Mouse (Mus musculus) lung, postnatal 0 days (tissue): ENCODE measurements around the gene Gse1. TPM values are rescaled to one million over a fixed set of nuclear protein-coding genes. Genes with fewer than 3 reads are reported as not detected.

Source experiments
- ATAC-seq: fragments of 200-750 bp; cut with Nextera tagmentation; 2 replicates; pipeline ENCODE4 v1.8.0; 2017; ENCODE audit warnings: moderate library complexity
- DNase-seq: peaks from one replicate; pipeline ENCODE4 v3.0.0-alpha.2; 2016; ENCODE audit warnings: low spot score
- H3K27ac ChIP-seq: fragments of 300-500 bp; sonication (generic); 2 replicates; pipeline ENCODE4 v1.5.1; 2014; ENCODE audit warnings: antibody characterized with exemption, mild to moderate bottlenecking, low read length, mixed read lengths
- H3K27me3 ChIP-seq: fragments of 300-500 bp; sonication (generic); replicated peaks from 2 replicates; pipeline ENCODE4 v1.6.1; 2014; ENCODE audit warnings: low read length, mixed read lengths; ENCODE audit not compliant: insufficient read depth
- H3K36me3 ChIP-seq: fragments of 300-500 bp; sonication (generic); 2 replicates; pipeline ENCODE4 v1.6.1; 2014; ENCODE audit warnings: low read length, mixed read lengths; ENCODE audit not compliant: insufficient read depth
- H3K4me1 ChIP-seq: fragments of 300-500 bp; sonication (generic); 2 replicates; pipeline ENCODE4 v1.6.1; 2014; ENCODE audit warnings: antibody characterized with exemption, low read depth, low read length, mixed read lengths; ENCODE audit not compliant: insufficient read depth
- H3K4me2 ChIP-seq: fragments of 300-500 bp; sonication (generic); replicated peaks from 2 replicates; pipeline ENCODE4 v1.6.1; 2014; ENCODE audit warnings: low read depth, mild to moderate bottlenecking, low read length, moderate library complexity, mixed read lengths
- H3K4me3 ChIP-seq: fragments of 300-500 bp; sonication (generic); 2 replicates; pipeline ENCODE4 v1.5.1; 2014; ENCODE audit warnings: low read depth, low read length
- H3K9ac ChIP-seq: fragments of 300-500 bp; sonication (generic); replicated peaks from 2 replicates; pipeline ENCODE4 v1.6.1; 2014; ENCODE audit warnings: low read depth, mild to moderate bottlenecking
- H3K9me3 ChIP-seq: fragments of 300-500 bp; sonication (generic); 2 replicates; pipeline ENCODE4 v1.6.1; 2016; ENCODE audit warnings: low read length, mixed read lengths
- CTCF ChIP-seq: IDR thresholded peaks from 2 replicates; pipeline ENCODE4 v1.5.1; 2016; ENCODE audit warnings: antibody characterized with exemption, mild to moderate bottlenecking
- EP300 ChIP-seq: IDR thresholded peaks from 2 replicates; pipeline ENCODE4 v1.6.1; 2016; ENCODE audit warnings: antibody characterized with exemption, mild to moderate bottlenecking, control low read depth
- WGBS: fragments of 180-500 bp; shearing (Covaris S2); extraction: QIAGEN DNeasy Blood & Tissue Kit; methylation state at CpG from one replicate; pipeline ENCODE4 v1.1.7; 2014; 5-methylcytosine and 5-hydroxymethylcytosine counted together
- polyA plus RNA-seq: library from polyadenylated mRNA; unstranded; fragments of >200 nt; fragmentation: Nextera tagmentation; extraction: Ambion mirVana; gene quantifications from 2 replicates; pipeline ENCODE4 v1.2.1, GENCODE M21; 2015

Gene Gse1
- polyA plus RNA-seq, 1 experiment from 2014 or later, result 9.9 TPM

DNA sequence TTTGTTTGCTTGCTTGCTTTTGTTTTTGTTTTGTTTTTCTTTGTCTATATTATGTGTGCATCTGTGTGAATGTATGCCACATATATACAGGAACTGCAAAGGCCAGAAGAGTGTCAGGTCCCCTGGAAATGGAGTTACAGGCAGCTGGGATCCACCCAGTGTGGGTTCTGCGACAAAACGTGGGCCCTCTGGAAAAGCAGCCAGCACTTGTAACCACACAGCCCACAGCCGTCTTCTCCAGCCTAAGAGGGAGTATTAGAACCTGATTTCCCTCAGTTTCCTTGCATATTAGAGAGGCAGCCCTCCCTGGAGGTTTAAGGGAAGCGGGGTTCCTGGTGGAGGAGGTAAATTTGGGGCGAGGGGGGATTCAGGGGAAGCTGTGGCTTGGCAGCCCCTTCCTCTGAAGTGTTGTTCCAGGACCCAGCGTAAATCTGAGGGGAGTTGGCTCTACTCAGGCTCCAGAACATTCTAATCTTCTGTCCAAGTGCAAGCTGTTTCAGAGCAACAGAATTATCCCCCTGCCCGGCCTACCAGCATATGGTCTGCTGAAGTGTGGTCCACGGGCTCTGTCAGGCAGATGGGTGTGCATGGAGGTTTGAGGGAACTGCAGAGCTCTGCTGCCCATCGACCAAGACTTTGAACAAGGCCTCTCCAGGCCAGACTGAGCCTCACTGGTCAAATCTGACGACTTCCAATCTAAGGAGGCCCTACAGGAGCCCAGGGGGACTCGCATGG lies 74.9 kb downstream of the Gse1 start:
- no peak for TF ChIP-seq EP300
- no peak for TF ChIP-seq CTCF
- H3K27me3 ChIP-seq, result no peaks in the 10 kb centered on the region
- H3K9ac ChIP-seq, result no peak overlapping the region
- no peak overlapping the region for H3K27ac ChIP-seq
- ATAC-seq (no peak), DNase-seq (no peak)
- no peak overlapping the region for H3K4me2 ChIP-seq
- no peaks in the 10 kb centered on the region for H3K36me3 ChIP-seq
- no peaks in the 10 kb centered on the region for H3K4me1 ChIP-seq
- no peaks in the 10 kb centered on the region for H3K9me3 ChIP-seq
- no peak overlapping the region for H3K4me3 ChIP-seq
- WGBS, result 77% methylated on average over 11 of the region's 11 CpGs

- no peak for ATAC-seq
- WGBS, result 57% methylated on average over 9 of the region's 9 CpGs
- Histone ChIP-seq H3K27me3 (no peaks in the 10 kb centered on the region), H3K4me3 (no peak overlapping the region), H3K27ac (no peak overlapping the region), H3K9me3 (no peaks in the 10 kb centered on the region), H3K9ac (no peak overlapping the region), H3K4me1 (0 out of 2 replicates have a peak, but pooled peaks cover 2% of the 10 kb centered on the region), H3K36me3 (no peaks in the 10 kb centered on the region), H3K4me2 (no peak overlapping the region)
- no peak for TF ChIP-seq EP300
- no peak for TF ChIP-seq CTCF
- DNase-seq, result no peak
Measured at GRCm38 (mm10) chr8:120304097-120304496, 75.8 kb downstream of the Gse1 start.

- no peak for ATAC-seq
- Histone ChIP-seq H3K4me3 (no peak overlapping the region), H3K4me1 (0 out of 2 replicates have a peak, but pooled peaks cover 2% of the 10 kb centered on the region), H3K9ac (no peak overlapping the region), H3K36me3 (no peaks in the 10 kb centered on the region), H3K27me3 (no peaks in the 10 kb centered on the region), H3K9me3 (no peaks in the 10 kb centered on the region), H3K4me2 (no peak overlapping the region), H3K27ac (no peak overlapping the region)
- WGBS, result 85% methylated on average over 10 of the region's 10 CpGs
- DNase-seq, result no peak
- TF ChIP-seq CTCF (no peak), EP300 (no peak)
Measured at GRCm38 (mm10) chr8:120305800-120306385, 77.6 kb downstream of the Gse1 start.

DNA sequence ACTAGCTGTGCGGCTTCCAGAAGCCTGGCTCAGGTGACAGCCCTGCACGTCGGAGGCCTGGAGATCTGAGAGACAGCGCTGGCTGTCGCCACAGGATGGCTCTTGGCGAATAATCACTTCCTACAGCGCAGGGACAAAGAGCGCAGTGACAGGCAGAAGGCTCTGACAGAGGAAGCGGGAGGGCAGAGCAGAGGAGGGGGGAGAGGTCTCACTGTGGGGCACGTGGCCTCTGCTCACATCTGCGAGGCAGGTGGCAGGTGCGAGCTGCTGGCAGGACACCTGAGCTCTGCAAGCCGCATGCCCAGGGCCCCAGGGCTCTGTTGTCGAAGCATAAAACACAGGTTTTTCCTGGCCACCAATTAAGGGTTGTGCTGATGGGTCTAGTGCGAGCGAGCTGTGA lies 78.8 kb downstream of the Gse1 start:
- DNase-seq, result no peak
- Histone ChIP-seq H3K4me3 (no peak overlapping the region), H3K27ac (no peak overlapping the region), H3K27me3 (no peaks in the 10 kb centered on the region), H3K4me2 (no peak overlapping the region), H3K36me3 (no peaks in the 10 kb centered on the region), H3K4me1 (0 out of 2 replicates have a peak, but pooled peaks cover 2% of the 10 kb centered on the region), H3K9me3 (no peaks in the 10 kb centered on the region), H3K9ac (no peak overlapping the region)
- no peak for ATAC-seq
- TF ChIP-seq EP300 (no peak), CTCF (no peak)
- WGBS, result 24% methylated on average over 16 of the region's 16 CpGs

DNA sequence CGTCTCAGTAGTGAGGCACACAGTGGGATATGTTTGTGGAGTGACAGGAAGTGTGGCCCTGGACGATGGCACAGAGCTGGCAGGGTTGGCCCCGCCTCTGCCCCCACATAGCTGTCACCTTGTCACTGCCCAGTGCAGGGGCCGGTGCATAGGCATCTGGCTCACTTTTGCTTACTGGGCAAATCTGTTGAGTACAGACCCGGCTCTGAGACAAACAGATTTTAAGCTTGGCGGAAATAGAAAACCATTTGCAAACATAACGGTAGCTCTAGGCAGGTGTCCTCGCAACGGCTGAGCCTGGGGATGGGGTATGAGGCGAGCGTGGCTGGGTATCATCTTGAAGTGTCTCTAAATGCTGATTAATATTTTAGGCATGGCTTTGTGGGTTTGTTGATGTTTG lies 79.3 kb downstream of the Gse1 start:
- TF ChIP-seq CTCF, result no peak
- TF ChIP-seq EP300, result no peak
- Histone ChIP-seq H3K4me1 (0 out of 2 replicates have a peak, but pooled peaks cover 2% of the 10 kb centered on the region), H3K9me3 (no peaks in the 10 kb centered on the region), H3K27ac (no peak overlapping the region), H3K4me3 (no peak overlapping the region), H3K4me2 (no peak overlapping the region), H3K9ac (no peak overlapping the region), H3K27me3 (no peaks in the 10 kb centered on the region), H3K36me3 (no peaks in the 10 kb centered on the region)
- DNase-seq (no peak), ATAC-seq (no peak)
- 46% methylated on average over 11 of the region's 11 CpGs for WGBS

DNA sequence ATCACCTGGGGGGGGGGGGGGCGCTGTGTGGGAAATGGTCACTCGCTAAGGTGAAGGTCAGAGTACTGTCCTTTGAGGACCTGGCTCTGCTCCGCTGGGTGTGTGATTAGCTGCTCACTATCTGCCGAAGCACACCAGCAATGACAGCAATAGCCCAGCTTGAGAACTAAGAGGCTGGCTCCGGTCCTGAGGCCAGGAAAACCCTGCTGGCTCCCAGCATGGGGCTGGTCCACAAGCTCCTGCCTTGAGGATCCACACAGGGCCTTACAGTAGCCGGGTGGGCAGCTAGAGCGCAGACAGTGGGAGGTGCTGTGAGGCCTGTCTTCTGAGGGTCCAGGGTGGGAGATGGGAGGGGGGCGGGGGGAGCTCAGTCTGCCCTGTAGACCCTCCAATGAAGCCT lies 79.9 kb downstream of the Gse1 start:
- no peak overlapping the region for H3K4me3 ChIP-seq
- TF ChIP-seq EP300 (no peak), CTCF (no peak)
- H3K9me3 ChIP-seq, result no peaks in the 10 kb centered on the region
- 65% methylated on average over 6 of the region's 8 CpGs for WGBS
- H3K36me3 ChIP-seq, result no peaks in the 10 kb centered on the region
- no peak overlapping the region for H3K9ac ChIP-seq
- ATAC-seq (no peak), DNase-seq (no peak)
- no peak overlapping the region for H3K27ac ChIP-seq
- H3K4me1 ChIP-seq, result 0 out of 2 replicates have a peak, but pooled peaks cover 2% of the 10 kb centered on the region
- H3K27me3 ChIP-seq, result no peaks in the 10 kb centered on the region
- no peak overlapping the region for H3K4me2 ChIP-seq
